Mouse (Mus musculus): Measurements from ENCODE around the gene L1td1. TPM values are rescaled to one million over a fixed set of nuclear protein-coding genes. Genes with fewer than 3 reads are reported as not detected.
"Not testable (repeated sequence)": the region's sequence is repeated elsewhere in the genome, so short reads cannot be mapped to it uniquely, and the experiment has no call there.

L1td1 gene
- not detected for polyA plus RNA-seq (2017; shearing (Covaris generic))

DNA sequence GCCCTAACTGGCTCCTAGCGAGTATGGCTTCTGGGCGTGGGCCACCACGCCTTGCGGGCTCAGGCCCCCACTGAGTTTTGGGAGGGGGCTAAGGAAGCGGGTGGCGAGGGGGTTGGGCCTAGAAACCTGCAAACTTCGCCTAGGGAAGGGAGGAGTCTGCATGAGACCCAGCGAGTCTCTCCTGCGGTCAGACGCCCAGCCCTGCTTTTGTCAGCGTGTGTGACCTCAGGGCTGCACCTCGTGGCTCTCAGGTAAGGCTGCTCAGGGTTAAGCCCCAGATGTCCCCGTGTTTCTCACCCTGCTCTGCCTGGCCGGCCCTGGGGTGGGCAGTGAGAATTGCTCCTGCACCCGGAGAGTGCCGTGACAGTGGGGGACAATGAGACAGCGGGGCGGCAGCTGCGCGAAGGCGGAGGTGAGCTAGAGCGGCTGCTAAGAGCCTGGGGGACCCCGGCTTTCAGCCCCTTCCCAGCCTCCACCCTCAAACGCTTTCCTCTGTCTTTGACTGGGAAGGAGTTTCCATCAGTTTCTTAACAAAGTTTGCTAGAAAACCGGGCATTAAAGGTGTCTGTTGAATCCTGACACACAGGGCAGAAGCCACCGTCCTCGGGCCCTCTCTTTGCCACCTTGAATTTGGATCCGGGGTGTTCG lies at the start of gene L1td1:
Gene L1td1 (plus strand): TSS at position 145 of the 648 bp plus-strand sequence.
- no peak for ATAC-seq

GRCm38 (mm10) chr4:98677506-98677905 lies 49.0 kb upstream of the L1td1 start:
- ATAC-seq = no peak

DNA sequence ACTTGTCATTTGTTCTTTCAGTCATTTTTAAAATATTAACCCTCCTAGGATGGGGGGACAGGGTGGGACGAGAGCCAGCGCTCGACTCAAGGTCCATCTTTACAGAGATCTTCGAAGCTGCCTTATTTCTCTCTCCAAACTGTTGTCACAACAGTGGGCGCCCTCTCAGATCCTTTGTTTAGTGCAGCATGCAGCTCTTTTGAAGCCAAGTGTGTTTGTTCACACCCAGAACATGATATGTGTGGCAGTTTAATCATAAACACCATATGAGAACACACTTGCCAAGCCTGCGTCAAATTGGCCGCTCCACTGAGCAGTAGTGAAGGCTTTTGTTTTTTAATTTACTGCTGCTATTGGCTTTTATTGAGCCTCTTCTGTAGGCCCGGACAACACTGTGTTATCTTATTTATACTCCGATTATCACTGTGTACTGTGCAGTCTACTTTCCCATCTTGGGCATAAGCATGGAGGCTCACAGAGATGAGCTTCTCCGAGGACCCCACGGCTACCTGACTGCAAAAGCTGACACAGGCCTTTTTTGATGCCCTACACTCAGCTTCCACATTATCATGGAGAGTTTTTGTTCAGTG lies 39.8 kb upstream of the L1td1 start:
- no peak for ATAC-seq

DNA sequence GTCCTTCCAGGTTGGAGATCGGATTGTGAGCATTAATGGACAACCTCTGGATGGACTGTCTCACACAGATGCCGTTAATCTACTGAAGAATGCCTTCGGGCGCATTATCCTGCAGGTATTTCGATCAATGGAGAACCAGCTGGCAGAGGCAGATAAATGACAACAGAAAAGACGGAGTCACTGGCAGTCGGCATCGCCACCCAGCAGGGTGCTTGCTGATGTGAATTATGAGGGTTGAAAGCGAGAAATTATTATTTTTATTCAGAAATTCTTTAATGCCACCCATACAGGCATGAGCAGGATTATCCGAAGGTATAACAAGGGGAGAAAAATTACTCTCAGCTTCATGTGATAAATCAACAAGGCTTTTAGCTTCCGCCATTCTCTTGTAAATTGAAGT lies 38.4 kb upstream of the L1td1 start:
- ATAC-seq = no peak

- ATAC-seq = no peak
Measured at GRCm38 (mm10) chr4:98688520-98688919, 38.0 kb upstream of the L1td1 start.

DNA sequence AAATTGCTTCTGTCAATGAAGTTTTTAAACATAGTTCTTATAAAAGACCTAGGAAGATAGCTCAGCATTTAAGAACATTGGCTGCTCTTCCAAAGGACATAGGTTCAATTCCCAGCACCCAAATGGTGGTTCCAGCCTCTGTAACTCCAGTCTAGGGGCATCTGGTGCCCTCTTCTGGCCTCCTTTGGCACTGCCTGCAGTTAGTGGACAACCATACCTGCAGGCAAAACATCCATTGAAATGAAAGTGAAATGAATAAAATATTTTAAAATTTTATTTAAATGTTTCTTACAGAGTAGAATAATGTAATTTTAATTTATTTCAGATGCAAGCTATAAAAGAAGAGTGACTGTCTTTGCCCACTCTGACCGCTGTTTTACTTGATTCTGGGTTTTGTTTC lies 36.5 kb upstream of the L1td1 start:
- no peak for ATAC-seq

GRCm38 (mm10) chr4:98693465-98694185 lies 32.9 kb upstream of the L1td1 start:
- ATAC-seq = no peak

- no peak for ATAC-seq
Measured at GRCm38 (mm10) chr4:98697932-98698331, 28.6 kb upstream of the L1td1 start.

DNA sequence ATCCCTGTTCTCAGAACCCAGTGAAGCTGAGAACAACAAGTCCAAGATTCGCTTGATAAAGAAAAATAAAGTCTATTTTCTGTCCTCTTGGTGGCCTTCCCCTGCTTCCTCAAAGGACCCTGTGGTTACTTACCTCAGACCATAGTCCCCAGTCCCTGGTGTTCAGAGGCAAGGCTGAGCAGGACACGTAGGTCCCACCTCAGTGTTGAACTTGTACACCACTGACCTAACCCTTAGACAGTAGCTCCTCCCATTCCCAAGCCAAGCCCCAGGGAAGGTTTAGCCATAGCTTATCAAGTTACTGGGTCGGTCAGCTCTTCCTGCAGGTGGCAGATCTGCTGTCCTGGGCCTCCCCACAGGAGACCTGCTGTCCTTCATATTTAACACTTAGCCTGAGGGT lies 27.6 kb upstream of the L1td1 start:
- ATAC-seq = no peak

GRCm38 (mm10) chr4:98700156-98700555 lies 26.4 kb upstream of the L1td1 start:
- no peak for ATAC-seq

DNA sequence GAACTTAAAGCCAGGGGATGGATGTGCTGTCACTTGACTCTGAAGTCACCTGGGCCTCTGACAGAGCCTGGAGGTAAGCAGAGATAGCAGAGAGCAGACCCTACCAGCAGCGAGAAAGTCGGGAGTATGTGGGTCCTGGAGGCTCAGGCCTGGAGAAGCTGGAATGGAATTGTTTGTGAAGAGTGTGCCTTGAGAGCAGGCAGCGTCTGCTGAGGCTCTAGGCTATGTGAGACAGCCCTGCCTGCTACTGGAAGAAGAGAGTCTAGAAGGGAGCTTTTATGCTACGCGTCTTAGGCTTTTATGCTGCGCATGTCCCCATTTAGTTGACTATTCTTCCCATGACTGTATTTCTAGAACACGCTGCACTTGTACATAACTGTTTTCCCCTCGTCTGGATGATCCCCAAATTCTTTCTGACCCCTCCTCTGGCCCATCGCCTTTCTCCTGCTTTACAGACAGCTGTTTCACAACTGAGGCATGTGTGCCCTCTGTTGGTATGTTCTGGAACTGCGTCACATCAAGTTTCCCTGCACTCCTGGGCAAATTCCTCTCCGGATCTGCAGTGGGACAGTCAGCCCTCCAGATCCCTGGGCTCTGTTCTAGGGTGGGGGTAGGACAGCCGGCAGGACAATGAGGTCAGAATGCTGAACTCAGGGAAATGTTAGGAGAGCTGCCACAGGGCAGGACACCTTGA lies 24.2 kb upstream of the L1td1 start:
- no peak for ATAC-seq

DNA sequence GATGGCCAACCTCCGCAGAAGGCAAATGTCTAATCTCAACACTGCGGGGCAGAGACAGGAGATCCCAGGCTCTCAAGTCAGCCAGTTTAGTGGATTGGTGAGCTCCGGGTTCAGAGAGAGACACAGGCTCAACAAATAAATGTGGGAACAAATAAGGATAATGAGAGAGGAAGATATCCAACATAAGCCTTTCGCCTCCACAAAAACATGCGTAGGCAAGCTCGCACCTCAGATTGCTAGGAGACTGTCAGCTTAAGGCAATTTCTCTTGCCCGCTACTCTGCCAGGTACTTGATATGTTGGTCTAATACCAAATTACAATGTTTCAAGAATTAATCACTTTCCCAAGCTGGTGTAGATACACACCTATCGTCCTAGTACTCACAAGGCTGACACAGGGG lies 15.6 kb upstream of the L1td1 start:
- no peak for ATAC-seq

- ATAC-seq = no peak
Measured at GRCm38 (mm10) chr4:98717735-98718546, 8.6 kb upstream of the L1td1 start.

DNA sequence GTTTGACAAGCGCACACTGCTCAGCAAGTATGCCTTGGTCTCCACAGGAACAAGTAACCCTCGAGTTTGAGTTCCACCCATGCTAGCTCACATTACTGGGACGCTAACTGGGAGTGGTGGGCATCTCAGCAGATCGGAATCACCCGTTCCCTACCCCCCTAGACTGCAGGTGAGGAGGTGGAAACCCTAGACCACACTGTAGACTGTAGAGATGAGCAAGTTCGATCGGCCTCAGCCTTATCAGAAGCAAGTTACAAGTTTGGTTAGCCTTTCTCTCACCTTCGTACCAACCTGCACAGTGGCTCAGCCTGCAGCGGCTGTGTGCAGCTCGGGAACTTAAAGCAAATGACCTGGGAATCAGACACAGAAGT lies 8.0 kb upstream of the L1td1 start:
- ATAC-seq = no peak

- ATAC-seq = peak; percentile 76
Measured at GRCm38 (mm10) chr4:98722454-98722853, 4.1 kb upstream of the L1td1 start.

DNA sequence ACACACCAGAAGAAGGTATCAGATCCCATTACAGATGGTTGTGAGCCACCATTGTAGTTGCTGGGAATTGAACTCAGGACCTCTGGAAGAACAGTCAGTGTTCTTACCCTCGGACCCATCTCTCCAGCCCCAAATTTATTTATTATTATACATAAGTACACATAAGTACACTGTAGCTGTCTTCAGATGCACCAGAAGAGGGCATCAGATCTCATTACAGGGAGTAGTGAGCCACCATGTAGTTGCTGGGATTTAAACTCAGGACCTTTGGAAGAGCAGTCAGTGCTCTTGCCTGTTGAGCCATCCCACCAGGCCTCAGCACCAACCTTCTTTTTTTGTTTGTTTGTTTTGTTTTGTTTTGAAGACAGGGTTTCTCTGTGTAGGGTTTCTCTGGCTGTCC lies 1.9 kb upstream of the L1td1 start:
- ATAC-seq = not testable (repeated sequence)

DNA sequence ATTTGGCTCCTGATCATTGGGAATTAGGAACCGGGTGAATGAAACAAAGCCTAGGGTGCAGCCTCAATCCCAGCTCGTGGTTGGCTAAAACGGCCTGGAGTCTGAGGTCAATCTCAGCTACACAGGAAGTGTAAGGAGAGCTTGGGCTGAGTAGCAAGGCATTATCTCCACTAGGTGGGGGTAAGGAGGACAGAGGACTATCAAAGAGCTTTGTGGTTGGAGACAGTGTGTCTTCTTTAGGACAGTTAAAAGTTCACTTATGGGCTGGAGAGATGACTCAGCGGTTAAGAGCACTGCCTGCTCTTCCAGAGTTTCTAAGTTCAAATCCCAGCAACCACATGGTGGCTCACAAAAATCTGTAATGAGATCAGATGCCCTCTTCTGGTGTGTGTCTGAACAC lies 1.1 kb upstream of the L1td1 start:
- no peak for ATAC-seq

DNA sequence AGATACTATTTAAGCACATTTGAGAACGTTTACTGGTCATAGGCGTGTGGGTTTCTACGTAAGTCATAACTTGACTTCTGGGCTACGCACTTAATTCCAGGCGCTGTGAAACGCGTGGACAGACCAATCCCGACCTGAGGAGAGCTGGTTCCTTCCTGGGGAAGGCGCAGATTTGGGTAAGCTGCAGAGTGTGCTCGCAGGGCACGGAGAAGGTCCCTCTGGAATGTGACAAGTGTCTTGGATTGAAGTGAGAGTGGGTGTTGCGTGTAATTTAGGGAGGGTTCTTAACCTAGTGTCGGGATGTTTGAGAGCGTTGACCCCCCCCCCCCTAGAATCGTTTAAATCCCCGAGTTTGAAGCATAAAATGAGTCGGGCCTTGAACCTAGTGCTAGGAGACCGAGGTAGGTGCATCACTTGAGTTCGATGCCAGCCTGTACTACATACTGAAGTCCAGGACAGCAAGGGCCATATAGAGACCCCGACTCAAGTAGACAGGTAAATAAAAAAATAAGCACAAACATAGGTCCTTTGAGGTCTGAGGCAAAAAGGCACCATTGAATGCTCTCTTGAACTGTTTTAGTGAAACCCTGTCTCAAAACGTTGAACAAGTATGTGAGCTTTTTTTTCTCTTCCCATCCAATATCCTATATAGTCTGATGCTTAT lies 893 bp downstream of the L1td1 start:
- no peak for ATAC-seq

DNA sequence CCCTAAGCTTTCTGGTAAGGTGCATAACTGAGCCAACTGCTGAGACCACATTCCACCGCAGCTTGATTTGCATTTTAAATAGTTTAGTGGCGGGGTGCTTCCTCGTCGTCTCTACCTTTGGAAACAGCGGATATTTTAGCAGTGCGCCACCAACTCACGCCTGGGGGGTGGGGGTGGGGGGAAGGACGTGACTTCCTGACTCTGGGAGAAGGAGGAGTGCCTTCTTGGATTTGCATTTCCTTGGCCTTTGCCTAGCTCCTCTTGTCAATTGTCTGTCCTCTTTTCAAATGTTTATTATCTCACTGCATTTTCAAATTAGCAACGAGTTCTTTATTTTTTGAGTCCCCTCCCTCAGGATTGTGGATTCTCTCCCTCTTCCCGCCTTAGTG lies 1.4 kb downstream of the L1td1 start:
- no peak for ATAC-seq

- ATAC-seq = no peak
Measured at GRCm38 (mm10) chr4:98728716-98729115, 2.2 kb downstream of the L1td1 start.

- no peak for ATAC-seq
Measured at GRCm38 (mm10) chr4:98733660-98734059, 7.1 kb downstream of the L1td1 start.

DNA sequence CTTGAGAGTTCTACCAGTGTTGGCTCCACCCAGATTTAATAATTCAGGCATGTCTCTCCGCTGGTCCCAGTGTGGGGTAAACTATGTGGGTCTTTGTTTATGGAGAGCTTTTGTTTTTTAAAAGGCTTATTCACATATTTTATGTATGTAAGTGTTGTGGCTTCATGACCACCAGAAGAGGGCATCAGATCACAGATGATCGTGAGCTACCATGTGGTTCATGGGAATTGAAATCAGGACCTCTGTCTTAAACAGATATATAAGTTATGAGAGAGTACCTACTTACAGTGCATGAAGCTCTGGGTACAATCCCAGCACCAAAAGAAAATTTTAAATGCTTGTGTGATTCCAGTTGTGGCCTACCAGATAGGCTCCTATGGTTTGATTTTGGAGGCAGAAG lies 13.2 kb downstream of the L1td1 start:
- no peak for ATAC-seq
